Mouse (Mus musculus) layer of hippocampus, postnatal 25 days (tissue): ENCODE results near the gene Tmem159. TPM values are rescaled to one million over a fixed set of nuclear protein-coding genes. Genes with fewer than 3 reads are reported as not detected.
A peak's percentile ranks its signal among the peaks of the same experiment; 100 is the strongest.

Experiments used
- DNase-seq, 2 experiments: peaks; one replicate each; pipeline ENCODE4 v3.0.0; 2022; ENCODE audit warnings: mixed read lengths in 2 of 2, low spot score in 1 of 2; ENCODE audit errors: extremely low spot score in 1 of 2
- total RNA-seq, 2 experiments: library from RNA; stranded (reverse); gene quantifications; 2 replicates each; pipeline ENCODE4 v1.2.3; 2021

The Tmem159 gene
- total RNA-seq: 10 to 100 TPM; 11.2 to 12.1 TPM

- DNase-seq: peak; percentile 45 to 52
These were observed at the start of gene Tmem159 for GRCm38 (mm10) chr7:120102164-120102972. Gene Tmem159, plus strand, starts transcription at chr7:120102353.

GRCm38 (mm10) chr7:120054016-120054415 lies 48.1 kb upstream of the Tmem159 start:
- no peak for DNase-seq

GRCm38 (mm10) chr7:120055479-120055878 lies 46.7 kb upstream of the Tmem159 start:
- no peak for DNase-seq

- no peak for DNase-seq
These were observed 38.1 kb upstream of the Tmem159 start for GRCm38 (mm10) chr7:120064045-120064444.

- DNase-seq: no peak
These were observed 34.0 kb upstream of the Tmem159 start for GRCm38 (mm10) chr7:120068114-120068513.

- no peak for DNase-seq
These were observed 33.0 kb upstream of the Tmem159 start for GRCm38 (mm10) chr7:120069164-120069563.

GRCm38 (mm10) chr7:120080177-120080576 lies 22.0 kb upstream of the Tmem159 start:
- no peak for DNase-seq

GRCm38 (mm10) chr7:120093033-120093432 lies 9.1 kb upstream of the Tmem159 start:
- DNase-seq: no peak

GRCm38 (mm10) chr7:120094216-120094615 lies 7.9 kb upstream of the Tmem159 start:
- DNase-seq: no peak

- no peak for DNase-seq
These were observed 7.0 kb upstream of the Tmem159 start, which contains the start of gene Dnah3 for GRCm38 (mm10) chr7:120095180-120095579. Gene Dnah3, minus strand, starts transcription at chr7:120095280.

- peak; percentile 17 to 73 for DNase-seq
These were observed 4.3 kb upstream of the Tmem159 start for GRCm38 (mm10) chr7:120097845-120098244.

- DNase-seq: peak; percentile 33 to 81
These were observed 3.8 kb upstream of the Tmem159 start for GRCm38 (mm10) chr7:120098403-120098802.

- no peak for DNase-seq
These were observed 940 bp downstream of the Tmem159 start for GRCm38 (mm10) chr7:120103019-120103567.

GRCm38 (mm10) chr7:120104975-120105374 lies 2.8 kb downstream of the Tmem159 start:
- DNase-seq: no peak

GRCm38 (mm10) chr7:120106356-120106755 lies 4.2 kb downstream of the Tmem159 start:
- no peak for DNase-seq

- DNase-seq: no peak
These were observed 7.5 kb downstream of the Tmem159 start for GRCm38 (mm10) chr7:120109676-120110075.

- no peak for DNase-seq
These were observed 14.8 kb downstream of the Tmem159 start for GRCm38 (mm10) chr7:120116976-120117375.

GRCm38 (mm10) chr7:120117529-120117928 lies 15.4 kb downstream of the Tmem159 start:
- DNase-seq: no peak

GRCm38 (mm10) chr7:120123776-120124175 lies 21.6 kb downstream of the Tmem159 start:
- no peak for DNase-seq

- peak; percentile 60 to 75 for DNase-seq
These were observed 22.7 kb downstream of the Tmem159 start for GRCm38 (mm10) chr7:120124844-120125243.

GRCm38 (mm10) chr7:120126976-120127685 lies 25.0 kb downstream of the Tmem159 start:
- no peak for DNase-seq
